Mouse (Mus musculus): Measurements from ENCODE around the gene Pla2g5. TPM values are rescaled to one million over a fixed set of nuclear protein-coding genes. Genes with fewer than 3 reads are reported as not detected.

Pla2g5 gene
- total and polyA plus RNA-seq, 2 experiments from 2014 or later, result 6.2 to 9.2 TPM

DNA sequence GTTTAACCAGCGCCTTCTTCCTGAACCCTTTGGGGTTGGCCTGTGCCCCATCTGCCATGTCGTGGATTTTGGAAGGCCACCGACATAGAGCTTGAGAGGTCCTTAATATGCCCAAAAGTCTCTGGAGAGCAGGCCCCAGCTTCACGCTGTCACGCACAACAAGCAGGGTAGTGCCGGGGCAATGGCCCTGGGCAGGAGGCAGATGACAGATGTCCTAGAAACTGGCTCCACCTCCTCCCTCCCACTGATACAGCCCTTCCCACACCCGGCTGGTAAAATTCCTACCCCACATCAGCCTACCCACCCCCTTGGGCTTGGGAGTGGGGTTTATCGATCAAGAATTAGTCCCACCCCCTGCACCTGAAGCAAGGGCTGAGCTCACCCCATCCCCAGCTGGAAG lies 105.9 kb downstream of the Pla2g5 start, which contains the start of gene Pla2g2f:
Pla2g2f (minus strand) TSS at position 211 of the 400 bp plus-strand sequence.
- TF ChIP-seq CTCF (IDR thresholded peaks at IDR 0.05; ENCODE audit: low read depth) (no peak), EP300 (IDR thresholded peaks at IDR 0.05; ENCODE audit: low read depth) (no peak)
- Histone ChIP-seq H3K9me3 (replicated peaks; ENCODE audit: control insufficient read depth, low read length) (no peaks in the 10 kb centered on the region), H3K4me3 (ENCODE audit: low read depth, low read length) (no peak within 1 kb of the TSS)

GRCm38 (mm10) chr4:138755983-138756382 lies 107.3 kb downstream of the Pla2g5 start:
- WGBS, result 77% methylated on average over 11 of the region's 11 CpGs
- TF ChIP-seq EP300 (IDR thresholded peaks at IDR 0.05; ENCODE audit: low read depth) (no peak), CTCF (IDR thresholded peaks at IDR 0.05; ENCODE audit: low read depth) (no peak)
- no peak overlapping the region for H3K4me2 ChIP-seq (ENCODE audit: low read depth, low read length)
- no peak overlapping the region for H3K27ac ChIP-seq (ENCODE audit: low read depth)
- H3K4me3 ChIP-seq (ENCODE audit: low read depth, low read length), result no peak overlapping the region
- H3K27me3 ChIP-seq (ENCODE audit: control insufficient read depth, insufficient read depth, low read length), result no peaks in the 10 kb centered on the region; the same call in 1 of the 2 replicates
- ATAC-seq (ENCODE audit: insufficient read depth, low read depth), result no peak
- no peak for DNase-seq (ENCODE audit: low spot score)
- no peaks in the 10 kb centered on the region for H3K36me3 ChIP-seq (replicated peaks; ENCODE audit: control insufficient read depth, insufficient read depth, low read length)
- no peaks in the 10 kb centered on the region for H3K4me1 ChIP-seq (ENCODE audit: control insufficient read depth, insufficient read depth)
- H3K9ac ChIP-seq (replicated peaks; ENCODE audit: low read depth, low read length), result no peak overlapping the region
- H3K9me3 ChIP-seq (replicated peaks; ENCODE audit: control insufficient read depth, low read length), result no peaks in the 10 kb centered on the region

More for the DNA sequence above, 105.9 kb downstream of the Pla2g5 start, which contains the start of gene Pla2g2f:
- no peak within 1 kb of the TSS for H3K9ac ChIP-seq (replicated peaks; ENCODE audit: low read depth, low read length)
- H3K27me3 ChIP-seq (ENCODE audit: control insufficient read depth, insufficient read depth, low read length), result no peaks in the 10 kb centered on the region; the same call in 1 of the 2 replicates
- H3K4me2 ChIP-seq (ENCODE audit: low read depth, low read length), result no peak within 1 kb of the TSS
- DNase-seq (ENCODE audit: low spot score) (no peak), ATAC-seq (ENCODE audit: insufficient read depth, low read depth) (no peak)
- WGBS, result 75% methylated on average over 8 of the region's 8 CpGs
- H3K36me3 ChIP-seq (replicated peaks; ENCODE audit: control insufficient read depth, insufficient read depth, low read length), result no peaks in the 10 kb centered on the region
- no peaks in the 10 kb centered on the region for H3K4me1 ChIP-seq (ENCODE audit: control insufficient read depth, insufficient read depth)
- H3K27ac ChIP-seq (ENCODE audit: low read depth), result no peak within 1 kb of the TSS

DNA sequence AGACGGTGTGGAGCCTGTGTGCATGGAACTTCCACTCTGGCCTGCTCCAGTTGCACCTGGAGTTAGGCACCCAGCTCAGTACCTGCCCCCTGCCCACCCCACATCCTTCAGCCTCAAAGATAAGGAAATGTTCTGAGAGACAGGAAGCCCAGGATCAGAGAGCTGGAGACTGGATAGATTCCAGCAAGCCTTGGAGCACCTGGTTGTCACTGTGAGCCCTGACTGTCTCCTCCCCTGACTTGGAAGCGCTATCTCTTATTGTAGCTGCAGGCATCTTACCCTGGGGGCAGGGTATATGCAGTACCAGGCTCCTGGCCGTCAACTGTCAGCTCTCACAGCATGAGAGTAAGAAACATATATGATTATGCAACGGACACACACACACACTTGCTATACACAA lies 107.8 kb downstream of the Pla2g5 start:
- Histone ChIP-seq H3K4me1 (ENCODE audit: control insufficient read depth, insufficient read depth) (no peaks in the 10 kb centered on the region), H3K9ac (replicated peaks; ENCODE audit: low read depth, low read length) (no peak overlapping the region), H3K9me3 (replicated peaks; ENCODE audit: control insufficient read depth, low read length) (no peaks in the 10 kb centered on the region), H3K27me3 (ENCODE audit: control insufficient read depth, insufficient read depth, low read length) (no peaks in the 10 kb centered on the region; the same call in 1 of the 2 replicates), H3K4me2 (ENCODE audit: low read depth, low read length) (no peak overlapping the region), H3K27ac (ENCODE audit: low read depth) (no peak overlapping the region), H3K4me3 (ENCODE audit: low read depth, low read length) (no peak overlapping the region), H3K36me3 (replicated peaks; ENCODE audit: control insufficient read depth, insufficient read depth, low read length) (no peaks in the 10 kb centered on the region)
- TF ChIP-seq EP300 (IDR thresholded peaks at IDR 0.05; ENCODE audit: low read depth), result no peak
- TF ChIP-seq CTCF (IDR thresholded peaks at IDR 0.05; ENCODE audit: low read depth), result no peak
- DNase-seq (ENCODE audit: low spot score), result no peak
- no peak for ATAC-seq (ENCODE audit: insufficient read depth, low read depth)
- WGBS, result 56% methylated on average over 4 of the region's 4 CpGs

DNA sequence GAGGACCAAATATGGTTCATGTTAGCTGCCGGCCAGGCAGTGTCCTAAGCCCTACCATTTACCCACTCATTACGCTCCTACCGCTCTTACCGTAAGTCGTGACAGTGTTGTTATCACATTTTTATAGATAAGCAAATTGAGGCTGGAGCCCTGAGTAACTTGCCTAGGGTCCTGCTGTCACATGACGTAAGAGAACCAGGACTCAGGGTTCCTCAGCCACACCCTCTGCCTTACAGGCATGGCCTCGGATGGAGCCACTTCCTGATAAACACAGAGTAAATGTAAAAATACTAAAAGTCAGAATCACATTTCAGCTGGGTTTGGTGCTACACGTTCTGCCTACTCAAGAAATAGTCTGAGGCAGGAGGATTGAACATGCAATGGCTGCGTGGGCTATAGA lies 108.8 kb downstream of the Pla2g5 start:
- no peak for DNase-seq (ENCODE audit: low spot score)
- Histone ChIP-seq H3K4me1 (ENCODE audit: control insufficient read depth, insufficient read depth) (no peaks in the 10 kb centered on the region), H3K36me3 (replicated peaks; ENCODE audit: control insufficient read depth, insufficient read depth, low read length) (no peaks in the 10 kb centered on the region), H3K27ac (ENCODE audit: low read depth) (no peak overlapping the region), H3K4me3 (ENCODE audit: low read depth, low read length) (no peak overlapping the region), H3K27me3 (ENCODE audit: control insufficient read depth, insufficient read depth, low read length) (0 out of 2 replicates have a peak, but pooled peaks cover 4% of the 10 kb centered on the region), H3K9me3 (replicated peaks; ENCODE audit: control insufficient read depth, low read length) (no peaks in the 10 kb centered on the region), H3K9ac (replicated peaks; ENCODE audit: low read depth, low read length) (no peak overlapping the region), H3K4me2 (ENCODE audit: low read depth, low read length) (no peak overlapping the region)
- TF ChIP-seq EP300 (IDR thresholded peaks at IDR 0.05; ENCODE audit: low read depth), result no peak
- TF ChIP-seq CTCF (IDR thresholded peaks at IDR 0.05; ENCODE audit: low read depth), result no peak
- 45% methylated on average over 9 of the region's 9 CpGs for WGBS
- no peak for ATAC-seq (ENCODE audit: insufficient read depth, low read depth)

DNA sequence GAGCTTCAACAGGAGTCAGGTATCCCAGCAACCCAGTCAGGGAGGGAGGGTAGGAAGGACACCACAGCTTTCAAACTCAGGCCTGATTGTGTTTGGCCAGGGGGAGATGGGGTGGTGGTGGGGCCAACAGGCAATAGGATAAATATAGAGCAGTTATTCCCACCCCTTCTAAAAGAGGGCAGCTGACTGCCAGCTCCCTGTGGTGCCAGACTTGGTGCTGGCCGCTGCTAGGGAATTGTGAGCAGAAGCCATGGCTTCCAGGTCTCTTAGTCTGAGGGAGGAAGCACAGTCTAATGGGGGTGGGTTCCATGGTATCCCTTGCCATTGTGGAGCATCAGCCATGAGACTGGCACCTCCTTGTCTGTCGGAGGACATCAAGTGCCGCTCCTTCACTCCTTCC lies 109.7 kb downstream of the Pla2g5 start:
- Histone ChIP-seq H3K4me2 (ENCODE audit: low read depth, low read length) (no peak overlapping the region), H3K9me3 (replicated peaks; ENCODE audit: control insufficient read depth, low read length) (no peaks in the 10 kb centered on the region), H3K36me3 (replicated peaks; ENCODE audit: control insufficient read depth, insufficient read depth, low read length) (no peaks in the 10 kb centered on the region), H3K4me3 (ENCODE audit: low read depth, low read length) (no peak overlapping the region), H3K27ac (ENCODE audit: low read depth) (no peak overlapping the region), H3K27me3 (ENCODE audit: control insufficient read depth, insufficient read depth, low read length) (0 out of 2 replicates have a peak, but pooled peaks cover 10% of the 10 kb centered on the region), H3K4me1 (ENCODE audit: control insufficient read depth, insufficient read depth) (no peaks in the 10 kb centered on the region), H3K9ac (replicated peaks; ENCODE audit: low read depth, low read length) (no peak overlapping the region)
- ATAC-seq (ENCODE audit: insufficient read depth, low read depth) (no peak), DNase-seq (ENCODE audit: low spot score) (no peak)
- 70% methylated on average over 3 of the region's 3 CpGs for WGBS
- TF ChIP-seq CTCF (IDR thresholded peaks at IDR 0.05; ENCODE audit: low read depth), result no peak
- no peak for TF ChIP-seq EP300 (IDR thresholded peaks at IDR 0.05; ENCODE audit: low read depth)

DNA sequence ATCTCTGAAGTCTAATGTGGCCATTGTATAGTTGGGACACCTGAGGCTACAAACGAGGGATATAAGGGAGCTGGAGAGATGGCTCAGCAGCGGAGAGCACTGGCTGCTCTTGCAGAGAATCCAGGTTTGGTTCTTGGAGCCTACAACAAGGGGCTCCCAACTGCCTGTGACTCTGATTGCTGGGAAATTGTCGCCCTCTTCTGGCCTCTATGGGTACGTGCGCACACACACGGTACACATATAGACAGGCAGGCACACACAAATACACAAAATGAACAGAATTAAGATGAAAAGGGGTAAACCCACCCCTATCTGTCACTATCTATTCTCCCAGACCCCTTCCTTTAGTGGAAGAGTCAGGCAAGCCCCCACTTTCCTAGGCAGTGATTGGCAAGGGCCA lies 110.7 kb downstream of the Pla2g5 start:
- no peaks in the 10 kb centered on the region for H3K9me3 ChIP-seq (replicated peaks; ENCODE audit: control insufficient read depth, low read length)
- no peaks in the 10 kb centered on the region for H3K36me3 ChIP-seq (replicated peaks; ENCODE audit: control insufficient read depth, insufficient read depth, low read length)
- DNase-seq (ENCODE audit: low spot score) (no peak), ATAC-seq (ENCODE audit: insufficient read depth, low read depth) (no peak)
- H3K27me3 ChIP-seq (ENCODE audit: control insufficient read depth, insufficient read depth, low read length), result peaks cover 20% of the 10 kb centered on the region
- H3K27ac ChIP-seq (ENCODE audit: low read depth), result no peak overlapping the region
- H3K4me1 ChIP-seq (ENCODE audit: control insufficient read depth, insufficient read depth), result no peaks in the 10 kb centered on the region
- no peak overlapping the region for H3K4me3 ChIP-seq (ENCODE audit: low read depth, low read length)
- WGBS, result 97% methylated on average over 6 of the region's 6 CpGs
- H3K4me2 ChIP-seq (ENCODE audit: low read depth, low read length), result no peak overlapping the region
- TF ChIP-seq CTCF (IDR thresholded peaks at IDR 0.05; ENCODE audit: low read depth), result no peak
- TF ChIP-seq EP300 (IDR thresholded peaks at IDR 0.05; ENCODE audit: low read depth), result no peak
- no peak overlapping the region for H3K9ac ChIP-seq (replicated peaks; ENCODE audit: low read depth, low read length)

Other genes with a start within 250 kb of the Pla2g5 start
- not detected in 2 replicates for gene Vwa5b1, start 227.6 kb downstream of the Pla2g5 start, total RNA-seq (2014; rRNA removed; ENCODE audit: low replicate concordance)
- not detected in 2 replicates for gene Vwa5b1, start 227.6 kb downstream of the Pla2g5 start, polyA plus RNA-seq (2015; fragmentation: Nextera tagmentation; extraction: Ambion mirVana)
- 1.0 TPM in 1 of 2 replicates, not detected in the other for gene Pla2g2c, start 138.7 kb downstream of the Pla2g5 start, total RNA-seq (2014; rRNA removed; ENCODE audit: low replicate concordance)
- gene Pla2g2c, start 138.7 kb downstream of the Pla2g5 start, polyA plus RNA-seq (2015; fragmentation: Nextera tagmentation; extraction: Ambion mirVana), result 0.11 and 0.27 TPM in 2 replicates
- gene Ubxn10, start 126.3 kb downstream of the Pla2g5 start, total RNA-seq (2014; rRNA removed; ENCODE audit: low replicate concordance), result 1.9 and 2.0 TPM in 2 replicates
- 0.98 and 1.0 TPM in 2 replicates for gene Ubxn10, start 126.3 kb downstream of the Pla2g5 start, polyA plus RNA-seq (2015; fragmentation: Nextera tagmentation; extraction: Ambion mirVana)
- gene Pla2g2f, start 105.9 kb downstream of the Pla2g5 start, total RNA-seq (2014; rRNA removed; ENCODE audit: low replicate concordance), result not detected in 2 replicates
- not detected in 2 replicates for gene Pla2g2f, start 105.9 kb downstream of the Pla2g5 start, polyA plus RNA-seq (2015; fragmentation: Nextera tagmentation; extraction: Ambion mirVana)
- gene Pla2g2d, start 87.7 kb downstream of the Pla2g5 start, total RNA-seq (2014; rRNA removed; ENCODE audit: low replicate concordance), result not detected in 2 replicates
- not detected in 2 replicates for gene Pla2g2d, start 87.7 kb downstream of the Pla2g5 start, polyA plus RNA-seq (2015; fragmentation: Nextera tagmentation; extraction: Ambion mirVana)
- not detected in 2 replicates for gene Gm13030, start 10.5 kb upstream of the Pla2g5 start, total RNA-seq (2014; rRNA removed; ENCODE audit: low replicate concordance)
- not detected in 2 replicates for gene Gm13030, start 10.5 kb upstream of the Pla2g5 start, polyA plus RNA-seq (2015; fragmentation: Nextera tagmentation; extraction: Ambion mirVana)
- gene Pla2g2e, start 14.5 kb upstream of the Pla2g5 start, total RNA-seq (2014; rRNA removed; ENCODE audit: low replicate concordance), result not detected in 2 replicates
- gene Pla2g2e, start 14.5 kb upstream of the Pla2g5 start, polyA plus RNA-seq (2015; fragmentation: Nextera tagmentation; extraction: Ambion mirVana), result 0.15 and 0.30 TPM in 2 replicates
- 5.8 and 12.4 TPM in 2 replicates for gene Otud3, start 50.5 kb upstream of the Pla2g5 start, total RNA-seq (2014; rRNA removed; ENCODE audit: low replicate concordance)
- gene Otud3, start 50.5 kb upstream of the Pla2g5 start, polyA plus RNA-seq (2015; fragmentation: Nextera tagmentation; extraction: Ambion mirVana), result 3.5 and 4.1 TPM in 2 replicates
- not detected in 2 replicates for gene Rnf186, start 103.6 kb upstream of the Pla2g5 start, total RNA-seq (2014; rRNA removed; ENCODE audit: low replicate concordance)
- gene Rnf186, start 103.6 kb upstream of the Pla2g5 start, polyA plus RNA-seq (2015; fragmentation: Nextera tagmentation; extraction: Ambion mirVana), result 0.10 TPM in 1 of 2 replicates, not detected in the other
- 16.9 and 18.8 TPM in 2 replicates for gene Tmco4, start 109.4 kb upstream of the Pla2g5 start, total RNA-seq (2014; rRNA removed; ENCODE audit: low replicate concordance)
- 6.2 and 7.7 TPM in 2 replicates for gene Tmco4, start 109.4 kb upstream of the Pla2g5 start, polyA plus RNA-seq (2015; fragmentation: Nextera tagmentation; extraction: Ambion mirVana)
- not detected in 2 replicates for gene Htr6, start 212.1 kb upstream of the Pla2g5 start, total RNA-seq (2014; rRNA removed; ENCODE audit: low replicate concordance)
- not detected in 2 replicates for gene Htr6, start 212.1 kb upstream of the Pla2g5 start, polyA plus RNA-seq (2015; fragmentation: Nextera tagmentation; extraction: Ambion mirVana)
- 33.2 and 55.8 TPM in 2 replicates for gene Nbl1, start 229.5 kb upstream of the Pla2g5 start, total RNA-seq (2014; rRNA removed; ENCODE audit: low replicate concordance)
- 14.2 and 16.8 TPM in 2 replicates for gene Nbl1, start 229.5 kb upstream of the Pla2g5 start, polyA plus RNA-seq (2015; fragmentation: Nextera tagmentation; extraction: Ambion mirVana)